Mouse (Mus musculus) thymus, adult 2 months (tissue): ENCODE measurements at regions not wholly inside any gene's neighbourhood (a gene's known extent, or its start where the extent isn't known, plus 50 kb on each side); places are given as distances from the start of the nearest gene placed in this dataset.

Experiments used
- CTCF ChIP-seq: fragments of 200-500 bp; IDR thresholded peaks from 2 replicates; pipeline ENCODE4 v1.5.1; 2012; ENCODE audit warnings: mild to moderate bottlenecking, control low read depth, low read length, moderate library complexity, borderline replicate concordance; ENCODE audit not compliant: control insufficient read depth, poor library complexity, insufficient read depth; ENCODE audit errors: extremely low read depth
- POLR2A ChIP-seq: fragments of 200-500 bp; IDR thresholded peaks from 2 replicates; pipeline ENCODE4 v1.6.1; 2012; ENCODE audit warnings: mild to moderate bottlenecking, low read length, control low read depth, moderate library complexity; ENCODE audit not compliant: control insufficient read depth, poor library complexity, insufficient read depth; ENCODE audit errors: extremely low read depth

DNA sequence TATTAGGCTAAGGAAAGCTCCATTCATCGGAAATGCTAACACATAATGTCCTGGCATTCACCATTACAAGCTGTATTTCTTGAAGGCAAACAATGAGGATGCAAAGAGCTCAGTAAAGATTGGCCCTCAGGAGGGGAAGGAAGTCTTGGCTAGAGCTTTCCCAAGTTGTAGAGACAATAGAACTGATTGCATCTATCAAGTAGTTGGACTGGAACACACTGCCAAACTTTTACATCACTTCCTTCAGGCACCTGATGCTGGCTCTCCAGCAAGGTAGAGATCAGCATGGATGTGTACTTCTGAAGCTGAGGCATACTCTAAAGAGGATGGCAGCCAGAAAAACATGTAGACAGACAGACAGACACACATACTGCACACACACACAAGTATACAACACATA, 234.9 kb upstream of the Tbl1xr1 start:
- no peak for TF ChIP-seq POLR2A
- no peak for TF ChIP-seq CTCF
